Mouse (Mus musculus) right cerebral cortex, postnatal 14 days (tissue): ENCODE data around the gene Olfr1178.

Experiments
- DNase-seq: peaks from one replicate; pipeline ENCODE4 v3.0.0; 2022

The Olfr1178 gene

DNA sequence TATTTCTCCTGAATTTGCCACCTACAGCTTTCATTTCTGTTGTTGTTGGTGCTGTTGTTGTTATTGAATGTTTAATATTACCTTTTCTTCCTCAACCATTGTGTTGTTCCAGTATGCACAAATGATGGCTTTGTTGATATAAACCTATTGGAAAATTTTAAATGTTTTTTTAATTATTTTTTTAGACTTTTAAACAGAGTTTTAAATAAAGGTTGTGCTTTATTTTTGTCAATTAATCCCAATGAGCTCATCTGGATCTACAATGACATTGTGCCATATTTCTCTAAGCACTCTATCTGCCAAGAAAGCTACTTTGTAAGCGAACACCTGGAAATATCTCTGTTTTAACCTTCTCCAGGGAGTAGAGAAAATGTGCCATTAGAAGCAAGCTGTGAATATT lies at the start of gene Olfr1178:
TSS of gene Olfr1178 (plus strand) at position 301 of the 400 bp plus-strand sequence.
- no peak for DNase-seq

DNA sequence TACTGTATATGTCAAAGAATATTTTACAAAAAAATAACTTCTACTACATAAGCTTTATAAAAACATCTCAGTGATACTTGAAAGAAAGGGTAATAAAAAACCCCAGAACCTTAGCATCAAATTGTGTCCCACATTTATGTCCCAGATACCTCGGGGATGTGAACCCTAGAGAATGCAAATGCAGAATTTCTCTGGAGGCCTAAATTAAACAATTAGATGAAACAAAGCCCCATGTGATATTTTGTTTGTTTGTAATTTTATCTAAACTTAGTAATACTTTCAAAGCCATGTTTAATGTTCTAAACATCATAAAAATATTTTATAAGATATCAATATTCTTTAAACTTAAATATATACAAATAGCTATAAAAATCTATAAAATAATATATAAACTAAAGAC lies 40.5 kb upstream of the Olfr1178 start, which contains the start of gene Olfr1177-ps:
TSS of gene Olfr1177-ps (minus strand) at position 101 of the 400 bp plus-strand sequence.
- no peak for DNase-seq

DNA sequence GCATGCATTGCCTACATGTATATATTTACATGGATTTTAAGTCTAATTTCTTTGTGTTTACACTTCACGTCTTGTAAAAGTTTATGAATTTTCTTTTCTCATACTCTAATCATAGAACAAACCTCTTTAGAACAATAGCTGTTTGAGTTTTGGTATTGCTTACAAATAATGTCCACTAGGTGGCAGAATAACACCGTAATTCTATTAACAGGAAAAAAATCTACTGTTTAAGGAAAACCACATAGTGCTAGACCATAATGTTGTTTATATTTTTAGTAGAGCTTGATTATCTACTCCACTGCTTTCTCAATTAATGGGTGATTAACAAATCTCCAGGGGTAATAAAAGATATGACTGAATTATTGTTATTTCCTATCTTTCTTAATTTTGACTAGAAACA lies 30.6 kb upstream of the Olfr1178 start:
- no peak for DNase-seq

GRCm38 (mm10) chr2:88406353-88406752 lies 19.5 kb downstream of the Olfr1178 start, which contains the start of gene Olfr1179:
Olfr1179 (minus strand) TSS chr2:88406453.
- DNase-seq, result no peak

DNA sequence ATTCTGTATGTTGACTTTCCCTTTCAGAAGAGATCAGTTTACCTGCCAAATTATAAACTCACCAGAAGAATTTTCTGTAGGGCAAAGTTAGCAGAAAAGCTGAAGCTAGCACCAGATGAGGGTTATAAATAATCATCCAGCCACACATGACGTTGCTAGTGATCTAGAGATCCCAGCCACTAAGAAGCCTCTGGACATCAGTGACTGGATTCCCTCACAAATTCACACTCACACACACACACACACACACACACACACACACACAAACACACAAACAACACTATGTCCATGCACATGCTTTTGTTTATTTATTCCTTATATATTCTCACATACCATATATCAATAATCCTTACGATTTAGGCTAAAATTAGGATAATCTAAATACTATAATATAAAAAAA lies 32.2 kb downstream of the Olfr1178 start, which contains the start of gene Olfr1180:
TSS of gene Olfr1180 (minus strand) at position 101 of the 400 bp plus-strand sequence.
- no peak for DNase-seq

DNA sequence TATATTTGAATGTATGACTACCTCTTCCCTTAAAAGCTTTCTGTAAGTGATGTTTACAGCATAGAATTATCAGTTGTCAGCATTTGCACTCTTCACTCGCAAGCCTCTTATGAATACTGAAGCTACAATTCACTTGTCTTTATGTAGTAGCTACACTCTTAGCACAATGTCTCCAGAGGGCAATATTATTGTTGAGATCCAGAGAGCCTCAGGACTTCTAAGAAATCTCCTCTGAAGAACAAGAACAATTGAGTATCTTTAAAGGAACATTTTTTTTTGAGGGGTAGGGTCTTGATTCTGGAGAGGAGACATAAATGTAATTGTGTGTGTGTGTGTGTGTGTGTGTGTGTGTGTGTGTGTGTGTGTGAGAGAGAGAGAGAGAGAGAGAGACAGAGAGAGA lies 39.2 kb downstream of the Olfr1178 start, which contains the start of gene Olfr1181:
TSS of gene Olfr1181 (minus strand) at position 101 of the 400 bp plus-strand sequence.
- DNase-seq, result no peak

DNA sequence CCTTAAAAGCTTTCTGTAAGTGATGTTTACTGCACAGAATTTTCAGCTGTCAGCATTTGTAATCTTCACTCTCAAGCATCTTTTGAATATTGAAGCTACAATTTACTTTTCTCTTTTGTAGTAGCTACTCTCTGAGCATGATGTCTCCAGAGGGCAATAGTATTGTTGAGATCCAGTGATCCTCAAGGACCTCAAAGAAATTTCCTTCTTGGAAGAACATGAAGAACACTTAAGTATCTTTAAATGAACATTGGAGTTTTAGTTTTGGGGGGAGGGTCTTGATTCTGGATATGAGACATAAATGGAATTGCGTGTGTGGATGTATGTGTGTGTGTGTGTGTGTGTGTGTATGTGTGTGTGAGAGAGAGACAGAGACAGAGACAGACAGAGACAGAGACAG lies 62.2 kb downstream of the Olfr1178 start, which contains the start of gene Gm13757:
TSS of gene Gm13757 (minus strand) at position 101 of the 400 bp plus-strand sequence.
- DNase-seq, result no peak
